Mouse (Mus musculus): ENCODE data around the gene Lsm2.

Gene Lsm2

GRCm38 (mm10) chr17:35007387-35007991 is 25.8 kb downstream of the Lsm2 start:
- CTCF ChIA-PET: interaction anchor here (0.6 kb wide), 1 partner anchor 19 kb away, joined by 5 read pairs; no protein-coding TSS in a partner anchor

GRCm38 (mm10) chr17:35009586-35009985 is 27.9 kb downstream of the Lsm2 start:
- CTCF ChIA-PET: no interaction called here

- CTCF ChIA-PET: interaction anchor here (0.6 kb wide), 1 partner anchor 24 kb away, joined by 15 read pairs; no protein-coding TSS in a partner anchor
These were observed 29.8 kb downstream of the Lsm2 start for GRCm38 (mm10) chr17:35011440-35011839.

GRCm38 (mm10) chr17:35012430-35012829 is 30.8 kb downstream of the Lsm2 start:
- CTCF ChIA-PET: interaction anchor here (0.5 kb wide), 1 partner anchor 116 kb away, joined by 10 read pairs; no protein-coding TSS in a partner anchor

- CTCF ChIA-PET: no interaction called here
These were observed 31.6 kb downstream of the Lsm2 start for GRCm38 (mm10) chr17:35013221-35013620.

- CTCF ChIA-PET: interaction anchor here (0.5 kb wide), 1 partner anchor 602 kb away, joined by 3 read pairs; no protein-coding TSS in a partner anchor
These were observed 33.6 kb downstream of the Lsm2 start for GRCm38 (mm10) chr17:35015296-35015695.

GRCm38 (mm10) chr17:35016376-35016775 is 34.7 kb downstream of the Lsm2 start, which contains the start of gene Vwa7:
Gene Vwa7 (plus strand): TSS chr17:35016579.
- CTCF ChIA-PET: interaction anchor here (0.6 kb wide), 1 partner anchor 728 kb away, joined by 5 read pairs; no protein-coding TSS in a partner anchor

- CTCF ChIA-PET: no interaction called here
These were observed 35.4 kb downstream of the Lsm2 start for GRCm38 (mm10) chr17:35016791-35017705.

GRCm38 (mm10) chr17:35017706-35018030 is 36.0 kb downstream of the Lsm2 start:
- CTCF ChIA-PET: no interaction called here

- CTCF ChIA-PET: interaction anchor here (0.6 kb wide), 1 partner anchor 25 kb away, joined by 4 read pairs; no protein-coding TSS in a partner anchor
These were observed 36.5 kb downstream of the Lsm2 start for GRCm38 (mm10) chr17:35018171-35018570.

GRCm38 (mm10) chr17:35019894-35020293 is 38.2 kb downstream of the Lsm2 start:
- CTCF ChIA-PET: interaction anchor here (0.5 to 2.4 kb wide), 2 partner anchors 27 to 39 kb away, joined by 9 to 16 read pairs; partner anchors contain the start of gene Ddah2

- CTCF ChIA-PET: interaction anchor here (0.5 to 2.4 kb wide), 2 partner anchors 27 to 39 kb away, joined by 9 to 16 read pairs; partner anchors contain the start of gene Ddah2
These were observed 38.9 kb downstream of the Lsm2 start for GRCm38 (mm10) chr17:35020551-35020950.

GRCm38 (mm10) chr17:35021163-35021808 is 39.6 kb downstream of the Lsm2 start:
- CTCF ChIA-PET: interaction anchor here (0.6 to 2.4 kb wide), 2 partner anchors 35 to 38 kb away, joined by 8 to 16 read pairs; partner anchors contain the start of gene Ddah2

GRCm38 (mm10) chr17:35021842-35022477 is 40.3 kb downstream of the Lsm2 start:
- CTCF ChIA-PET: interaction anchor here (0.5 to 2.4 kb wide), 4 partner anchors 18 to 37 kb away, joined by 3 to 16 read pairs (median 6); partner anchors contain the start of gene Ddah2

- CTCF ChIA-PET: interaction anchor here (0.5 to 2.4 kb wide), 3 partner anchors 17 to 37 kb away, joined by 3 to 16 read pairs (median 3); partner anchors contain the start of gene Ddah2
These were observed 40.9 kb downstream of the Lsm2 start for GRCm38 (mm10) chr17:35022541-35023060.

GRCm38 (mm10) chr17:35023221-35023620 is 41.6 kb downstream of the Lsm2 start:
- CTCF ChIA-PET: interaction anchor here (0.7 kb wide), 1 partner anchor 12 kb away, joined by 3 read pairs; no protein-coding TSS in a partner anchor

- CTCF ChIA-PET: interaction anchor here (0.7 to 1.2 kb wide), 2 partner anchors 11 to 21 kb away, joined by 3 read pairs; no protein-coding TSS in a partner anchor
These were observed 42.1 kb downstream of the Lsm2 start for GRCm38 (mm10) chr17:35023756-35024155.

GRCm38 (mm10) chr17:35024261-35024660 is 42.6 kb downstream of the Lsm2 start:
- CTCF ChIA-PET: interaction anchor here (0.5 to 1.2 kb wide), 2 partner anchors 20 to 50 kb away, joined by 3 to 4 read pairs; no protein-coding TSS in a partner anchor

- CTCF ChIA-PET: interaction anchor here (0.5 to 1.2 kb wide), 2 partner anchors 20 to 51 kb away, joined by 3 to 4 read pairs; no protein-coding TSS in a partner anchor
These were observed 43.2 kb downstream of the Lsm2 start for GRCm38 (mm10) chr17:35024691-35025488.

Measured in spleen, embryonic (tissue).